Mouse (Mus musculus) thymus, adult 2 months (tissue): ENCODE measurements around the gene Kif6. TPM values are rescaled to one million over a fixed set of nuclear protein-coding genes. Genes with fewer than 3 reads are reported as not detected.
A peak's percentile ranks its signal among the peaks of the same experiment; 100 is the strongest.

ENCODE experiments used
- DNase-seq: peaks from one replicate; pipeline ENCODE4 v3.0.0; 2021
- H3K27ac ChIP-seq: fragments of 200-500 bp; 2 replicates; pipeline ENCODE4 v1.5.1; 2012; ENCODE audit warnings: low read length, control low read depth; ENCODE audit not compliant: control insufficient read depth, insufficient read depth
- H3K27me3 ChIP-seq: fragments of 200-500 bp; 2 replicates; pipeline ENCODE4 v1.6.1; 2012; ENCODE audit warnings: mild to moderate bottlenecking, low read length, moderate library complexity, mixed read lengths; ENCODE audit not compliant: control insufficient read depth, insufficient read depth
- H3K36me3 ChIP-seq: fragments of 200-500 bp; 2 replicates; pipeline ENCODE4 v1.6.1; 2012; ENCODE audit warnings: mild to moderate bottlenecking, low read length, moderate library complexity; ENCODE audit not compliant: control insufficient read depth, insufficient read depth
- H3K4me1 ChIP-seq: fragments of 200-500 bp; replicated peaks from 2 replicates; pipeline ENCODE4 v1.6.1; 2012; ENCODE audit warnings: low read length; ENCODE audit not compliant: control insufficient read depth, insufficient read depth
- H3K4me3 ChIP-seq: fragments of 200-500 bp; 2 replicates; pipeline ENCODE4 v1.5.1; 2012; ENCODE audit warnings: mild to moderate bottlenecking, low read length, control low read depth, moderate library complexity; ENCODE audit not compliant: control insufficient read depth, insufficient read depth
- CTCF ChIP-seq: fragments of 200-500 bp; IDR thresholded peaks from 2 replicates; pipeline ENCODE4 v1.5.1; 2012; ENCODE audit warnings: mild to moderate bottlenecking, control low read depth, low read length, moderate library complexity, borderline replicate concordance; ENCODE audit not compliant: control insufficient read depth, poor library complexity, insufficient read depth; ENCODE audit errors: extremely low read depth
- POLR2A ChIP-seq: fragments of 200-500 bp; IDR thresholded peaks from 2 replicates; pipeline ENCODE4 v1.6.1; 2012; ENCODE audit warnings: mild to moderate bottlenecking, low read length, control low read depth, moderate library complexity; ENCODE audit not compliant: control insufficient read depth, poor library complexity, insufficient read depth; ENCODE audit errors: extremely low read depth
- WGBS: fragments of 180-500 bp; shearing (Covaris S2); methylation state at CpG from one replicate; pipeline ENCODE4 v1.1.7; 2018; 5-methylcytosine and 5-hydroxymethylcytosine counted together
- polyA plus RNA-seq: library from polyadenylated mRNA; depleted of rRNA; stranded (reverse); fragments of >200 nt; gene quantifications from 2 replicates; pipeline ENCODE4 v1.2.3, GENCODE M21; 2012

Gene Kif6
- polyA plus RNA-seq, 1 experiment: 0.54 TPM

DNA sequence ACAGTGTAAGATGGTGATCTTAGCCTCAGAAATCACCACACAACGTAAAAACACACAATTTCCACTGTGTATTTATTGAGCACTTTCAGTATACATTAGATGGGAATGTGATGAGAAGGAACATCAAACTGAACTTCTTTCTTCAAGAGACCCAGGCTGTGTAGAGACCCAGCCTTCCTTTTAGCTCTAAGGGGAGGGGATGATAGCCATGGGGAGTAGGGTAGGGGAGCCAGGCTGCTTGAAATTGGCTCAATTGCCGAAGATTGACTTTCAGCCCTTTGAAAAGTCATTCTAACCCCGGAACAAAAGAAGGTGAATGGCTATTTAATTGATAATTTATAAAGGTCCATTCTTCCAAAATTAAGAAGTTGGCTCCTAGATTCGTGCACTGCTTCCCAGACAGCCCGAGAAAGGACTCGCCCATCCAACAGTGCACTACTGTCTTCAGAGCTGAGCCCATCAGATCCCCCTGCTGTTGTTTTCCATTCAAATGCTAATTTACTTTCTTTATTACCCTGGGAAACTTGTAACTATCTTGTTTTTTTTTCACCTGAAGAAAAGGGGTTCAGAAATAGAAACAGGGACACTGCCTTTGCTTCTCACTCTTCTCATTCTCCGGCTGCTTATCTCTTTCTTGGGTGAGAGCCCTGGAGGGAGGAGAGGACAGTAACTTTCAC is 7.4 kb upstream of the Kif6 start:
- no peak overlapping the region for H3K4me3 ChIP-seq
- TF ChIP-seq POLR2A (no peak), CTCF (no peak)
- H3K27me3 ChIP-seq: no peaks in the 10 kb centered on the region
- no peaks in the 10 kb centered on the region for H3K36me3 ChIP-seq
- no peak overlapping the region for H3K27ac ChIP-seq
- no peak for DNase-seq
- no peaks in the 10 kb centered on the region for H3K4me1 ChIP-seq
- 75% methylated on average over 7 of the region's 7 CpGs for WGBS

GRCm38 (mm10) chr17:49610296-49610695 is 4.6 kb upstream of the Kif6 start:
- WGBS: 30% methylated on average over 8 of the region's 8 CpGs
- no peak for DNase-seq
- TF ChIP-seq POLR2A (no peak), CTCF (no peak)

GRCm38 (mm10) chr17:49615241-49615651 is 310 bp downstream of the Kif6 start:
- TF ChIP-seq POLR2A (no peak), CTCF (no peak)
- peak overlapping the region; percentile 2 for H3K4me3 ChIP-seq
- no peak for DNase-seq
- H3K36me3 ChIP-seq: no peaks in the 10 kb centered on the region
- H3K27ac ChIP-seq: no peak overlapping the region
- no peaks in the 10 kb centered on the region for H3K4me1 ChIP-seq
- 4% methylated on average over 26 of the region's 26 CpGs for WGBS
- no peaks in the 10 kb centered on the region for H3K27me3 ChIP-seq

More at GRCm38 (mm10) chr17:49610296-49610695, 4.6 kb upstream of the Kif6 start:
- Histone ChIP-seq H3K4me3 (no peak overlapping the region), H3K4me1 (no peaks in the 10 kb centered on the region), H3K27me3 (no peaks in the 10 kb centered on the region), H3K27ac (no peak overlapping the region), H3K36me3 (no peaks in the 10 kb centered on the region)

- WGBS: 88% methylated on average over 9 of the region's 9 CpGs
- no peak for TF ChIP-seq CTCF
- no peak for TF ChIP-seq POLR2A
- H3K27ac ChIP-seq: no peak overlapping the region
- no peak overlapping the region for H3K4me3 ChIP-seq
- no peak for DNase-seq
- H3K4me1 ChIP-seq: no peaks in the 10 kb centered on the region
- no peaks in the 10 kb centered on the region for H3K27me3 ChIP-seq
- H3K36me3 ChIP-seq: no peaks in the 10 kb centered on the region
Observed at GRCm38 (mm10) chr17:49624572-49624971, 9.6 kb downstream of the Kif6 start.

- Histone ChIP-seq H3K27me3 (no peaks in the 10 kb centered on the region), H3K4me1 (no peaks in the 10 kb centered on the region), H3K36me3 (no peaks in the 10 kb centered on the region), H3K27ac (no peak overlapping the region), H3K4me3 (no peak overlapping the region)
- no peak for DNase-seq
- TF ChIP-seq CTCF: no peak
- no peak for TF ChIP-seq POLR2A
- 93% methylated on average over 13 of the region's 13 CpGs for WGBS
Observed at GRCm38 (mm10) chr17:49627011-49627794, 12.3 kb downstream of the Kif6 start.

DNA sequence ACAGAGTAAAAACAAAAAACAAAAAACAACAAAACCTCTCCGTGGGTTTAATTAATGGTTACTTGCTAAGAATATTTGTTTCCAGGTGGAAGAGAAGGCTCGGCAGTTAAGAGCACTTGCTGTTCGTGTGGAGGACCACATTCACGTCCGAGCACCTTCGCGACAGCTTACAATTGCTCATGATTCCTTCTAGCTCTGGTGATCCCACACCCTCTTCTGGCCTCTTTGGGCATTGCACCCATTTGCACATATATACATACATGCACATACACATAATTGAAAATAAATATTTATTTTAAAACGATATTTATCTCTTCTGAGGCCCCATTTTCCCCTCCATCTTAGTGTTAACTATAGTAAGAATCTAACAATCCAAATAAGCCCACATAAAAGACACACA is 13.9 kb downstream of the Kif6 start:
- WGBS: 96% methylated on average over 8 of the region's 8 CpGs
- Histone ChIP-seq H3K4me1 (no peaks in the 10 kb centered on the region), H3K27me3 (no peaks in the 10 kb centered on the region), H3K36me3 (no peaks in the 10 kb centered on the region), H3K27ac (no peak overlapping the region), H3K4me3 (no peak overlapping the region)
- DNase-seq: no peak
- TF ChIP-seq CTCF (no peak), POLR2A (no peak)
